Mouse (Mus musculus) intestine, embryonic 16.5 days (tissue): ENCODE data around the gene Gm20388. TPM values are rescaled to one million over a fixed set of nuclear protein-coding genes. Genes with fewer than 3 reads are reported as not detected.

Experiments used
- ATAC-seq: fragments of 200-750 bp; cut with Nextera tagmentation; 2 replicates; pipeline ENCODE4 v1.8.0; 2017; ENCODE audit warnings: moderate TSS enrichment, moderate library complexity
- H3K27ac ChIP-seq: fragments of 300-500 bp; sonication (generic); 2 replicates; pipeline ENCODE4 v1.5.1; 2014; ENCODE audit warnings: mild to moderate bottlenecking, low read length
- H3K27me3 ChIP-seq: fragments of 300-500 bp; sonication (generic); replicated peaks from 2 replicates; pipeline ENCODE4 v1.6.1; 2014; ENCODE audit warnings: low read length, control low read depth, mixed read lengths; ENCODE audit not compliant: control insufficient read depth, insufficient read depth
- H3K36me3 ChIP-seq: fragments of 300-500 bp; sonication (generic); 2 replicates; pipeline ENCODE4 v1.6.1; 2014; ENCODE audit warnings: low read length, control low read depth; ENCODE audit not compliant: control insufficient read depth, insufficient read depth
- H3K4me1 ChIP-seq: fragments of 300-500 bp; sonication (generic); 2 replicates; pipeline ENCODE4 v1.6.1; 2014; ENCODE audit warnings: low read length, control low read depth, mixed read lengths; ENCODE audit not compliant: control insufficient read depth, insufficient read depth
- H3K4me2 ChIP-seq: fragments of 300-500 bp; sonication (generic); 2 replicates; pipeline ENCODE4 v1.6.1; 2014; ENCODE audit warnings: low read depth, low read length, control low read depth
- H3K4me3 ChIP-seq: fragments of 300-500 bp; sonication (generic); 2 replicates; pipeline ENCODE4 v1.5.1; 2014; ENCODE audit warnings: mild to moderate bottlenecking, low read length
- H3K9ac ChIP-seq: fragments of 300-500 bp; sonication (generic); 2 replicates; pipeline ENCODE4 v1.6.1; 2014; ENCODE audit warnings: low read depth, low read length
- H3K9me3 ChIP-seq: fragments of 300-500 bp; sonication (generic); 2 replicates; pipeline ENCODE4 v1.6.1; 2016; ENCODE audit warnings: low read length, control low read depth; ENCODE audit not compliant: control insufficient read depth
- WGBS: fragments of 180-500 bp; shearing (Covaris S2); extraction: QIAGEN DNeasy Blood & Tissue Kit; methylation state at CpG from one replicate; pipeline ENCODE4 v1.1.7; 2014; 5-methylcytosine and 5-hydroxymethylcytosine counted together
- polyA plus RNA-seq: library from polyadenylated mRNA; unstranded; fragments of >200 nt; fragmentation: Nextera tagmentation; extraction: Ambion mirVana; gene quantifications from 2 replicates; pipeline ENCODE4 v1.2.1, GENCODE M21; 2015

The Gm20388 gene
- polyA plus RNA-seq, 1 experiment from 2014 or later, result 5.8 TPM

GRCm38 (mm10) chr8:122032741-122033140 is 2122.1 kb downstream of the Gm20388 start:
- Histone ChIP-seq H3K4me1 (peaks cover 4% of the 10 kb centered on the region; the same call in 1 of the 2 replicates), H3K9me3 (no peaks in the 10 kb centered on the region), H3K27ac (no peak overlapping the region), H3K9ac (no peak overlapping the region), H3K36me3 (no peaks in the 10 kb centered on the region), H3K27me3 (no peaks in the 10 kb centered on the region), H3K4me2 (no peak overlapping the region), H3K4me3 (no peak overlapping the region)
- ATAC-seq, result no peak
- WGBS, result 28% methylated on average over 9 of the region's 9 CpGs

GRCm38 (mm10) chr8:122035543-122035942 is 2124.9 kb downstream of the Gm20388 start:
- no peak for ATAC-seq
- no peak overlapping the region for H3K4me2 ChIP-seq
- no peaks in the 10 kb centered on the region for H3K9me3 ChIP-seq
- H3K4me1 ChIP-seq, result peaks cover 4% of the 10 kb centered on the region; the same call in 1 of the 2 replicates
- H3K9ac ChIP-seq, result no peak overlapping the region
- H3K27ac ChIP-seq, result no peak overlapping the region
- no peak overlapping the region for H3K4me3 ChIP-seq
- no peaks in the 10 kb centered on the region for H3K36me3 ChIP-seq
- H3K27me3 ChIP-seq, result no peaks in the 10 kb centered on the region; the same call in 1 of the 2 replicates
- 63% methylated on average over 7 of the region's 7 CpGs for WGBS

GRCm38 (mm10) chr8:122036325-122036724 is 2125.7 kb downstream of the Gm20388 start:
- no peaks in the 10 kb centered on the region for H3K36me3 ChIP-seq
- no peak overlapping the region for H3K27ac ChIP-seq
- peaks cover 4% of the 10 kb centered on the region; the same call in 1 of the 2 replicates for H3K4me1 ChIP-seq
- WGBS, result 76% methylated on average over 6 of the region's 6 CpGs
- no peak overlapping the region for H3K4me3 ChIP-seq
- no peaks in the 10 kb centered on the region; the same call in 1 of the 2 replicates for H3K27me3 ChIP-seq
- H3K4me2 ChIP-seq, result no peak overlapping the region
- no peak for ATAC-seq
- no peaks in the 10 kb centered on the region for H3K9me3 ChIP-seq
- H3K9ac ChIP-seq, result no peak overlapping the region

- Histone ChIP-seq H3K27ac (no peak overlapping the region), H3K4me3 (no peak overlapping the region), H3K9ac (no peak overlapping the region), H3K4me1 (peaks cover 4% of the 10 kb centered on the region; the same call in 1 of the 2 replicates), H3K36me3 (no peaks in the 10 kb centered on the region), H3K4me2 (no peak overlapping the region), H3K9me3 (no peaks in the 10 kb centered on the region), H3K27me3 (no peaks in the 10 kb centered on the region; the same call in 1 of the 2 replicates)
- 70% methylated on average over 7 of the region's 7 CpGs for WGBS
- no peak for ATAC-seq
Observed at GRCm38 (mm10) chr8:122037279-122037678, 2126.6 kb downstream of the Gm20388 start.

- H3K4me1 ChIP-seq, result peaks cover 4% of the 10 kb centered on the region; the same call in 1 of the 2 replicates
- H3K4me3 ChIP-seq, result no peak overlapping the region
- H3K9ac ChIP-seq, result no peak overlapping the region
- no peak overlapping the region for H3K4me2 ChIP-seq
- no peak for ATAC-seq
- WGBS, result 94% methylated on average over 6 of the region's 6 CpGs
- no peak overlapping the region for H3K27ac ChIP-seq
- no peaks in the 10 kb centered on the region; the same call in 1 of the 2 replicates for H3K27me3 ChIP-seq
- no peaks in the 10 kb centered on the region for H3K9me3 ChIP-seq
- H3K36me3 ChIP-seq, result no peaks in the 10 kb centered on the region
Observed at GRCm38 (mm10) chr8:122038076-122038475, 2127.4 kb downstream of the Gm20388 start.

GRCm38 (mm10) chr8:122039452-122039851 is 2128.8 kb downstream of the Gm20388 start:
- H3K9ac ChIP-seq, result no peak overlapping the region

GRCm38 (mm10) chr8:122047206-122047870 is 2136.7 kb downstream of the Gm20388 start:
- no peak overlapping the region for H3K4me2 ChIP-seq
- no peak for ATAC-seq
- H3K27me3 ChIP-seq, result no peaks in the 10 kb centered on the region
- 65% methylated on average over 15 of the region's 15 CpGs for WGBS
- H3K27ac ChIP-seq, result no peak overlapping the region
- H3K9ac ChIP-seq, result no peak overlapping the region
- no peaks in the 10 kb centered on the region for H3K36me3 ChIP-seq
- H3K4me3 ChIP-seq, result no peak overlapping the region
- H3K4me1 ChIP-seq, result 0 out of 2 replicates have a peak, but pooled peaks cover 5% of the 10 kb centered on the region
- no peaks in the 10 kb centered on the region for H3K9me3 ChIP-seq

More at GRCm38 (mm10) chr8:122039452-122039851, 2128.8 kb downstream of the Gm20388 start:
- Histone ChIP-seq H3K36me3 (no peaks in the 10 kb centered on the region), H3K27ac (no peak overlapping the region), H3K4me3 (no peak overlapping the region), H3K9me3 (no peaks in the 10 kb centered on the region), H3K27me3 (no peaks in the 10 kb centered on the region; the same call in 1 of the 2 replicates), H3K4me2 (no peak overlapping the region), H3K4me1 (peaks cover 4% of the 10 kb centered on the region; the same call in 1 of the 2 replicates)
- 73% methylated on average over 4 of the region's 4 CpGs for WGBS
- ATAC-seq, result no peak

- H3K9ac ChIP-seq, result no peak overlapping the region
- no peaks in the 10 kb centered on the region for H3K27me3 ChIP-seq
- 94% methylated on average over 4 of the region's 4 CpGs for WGBS
- H3K9me3 ChIP-seq, result no peaks in the 10 kb centered on the region
- no peak overlapping the region for H3K4me3 ChIP-seq
- 0 out of 2 replicates have a peak, but pooled peaks cover 5% of the 10 kb centered on the region for H3K4me1 ChIP-seq
- no peak overlapping the region for H3K27ac ChIP-seq
- no peak overlapping the region for H3K4me2 ChIP-seq
- ATAC-seq, result no peak
- H3K36me3 ChIP-seq, result no peaks in the 10 kb centered on the region
Observed at GRCm38 (mm10) chr8:122049266-122049665, 2138.6 kb downstream of the Gm20388 start.

- Histone ChIP-seq H3K4me1 (0 out of 2 replicates have a peak, but pooled peaks cover 5% of the 10 kb centered on the region), H3K9me3 (no peaks in the 10 kb centered on the region), H3K36me3 (no peaks in the 10 kb centered on the region), H3K9ac (no peak overlapping the region), H3K4me2 (no peak overlapping the region), H3K27ac (no peak overlapping the region), H3K27me3 (no peaks in the 10 kb centered on the region), H3K4me3 (no peak overlapping the region)
- no peak for ATAC-seq
- WGBS, result 69% methylated on average over 2 of the region's 2 CpGs
Observed at GRCm38 (mm10) chr8:122049923-122050322, 2139.3 kb downstream of the Gm20388 start.
